Mouse (Mus musculus) CH12.LX (cell line): ENCODE results near the gene Camta1.

Experiments used
- CTCF ChIP-seq, 2 experiments: IDR thresholded peaks in 1 of 2; conservative IDR thresholded peaks in 1 of 2; 2 replicates each; pipeline ENCODE4 v1.5.1; 2011 to 2012; ENCODE audit warnings: low read depth in 2 of 2, low read length in 2 of 2, improper control_type of control experiment in 1 of 2, inconsistent platforms in 1 of 2, mild to moderate bottlenecking in 1 of 2, moderate library complexity in 1 of 2
- MAFK ChIP-seq: IDR thresholded peaks from 2 replicates; pipeline ENCODE4 v1.6.1; 2011; ENCODE audit warnings: low read length, improper control_type of control experiment; ENCODE audit not compliant: insufficient replicate concordance
- MAZ ChIP-seq: IDR thresholded peaks from 2 replicates; pipeline ENCODE4 v1.6.1; 2012; ENCODE audit warnings: low read depth, mild to moderate bottlenecking, inconsistent platforms, low read length, improper control_type of control experiment, moderate library complexity
- POLR2A ChIP-seq: IDR thresholded peaks from 2 replicates; pipeline ENCODE4 v1.6.1; 2011; ENCODE audit warnings: low read depth, mild to moderate bottlenecking, improper control_type of control experiment, low read length
- RCOR1 ChIP-seq: conservative IDR thresholded peaks from 2 replicates; pipeline ENCODE4 v1.6.1; 2012; ENCODE audit warnings: low read depth, mild to moderate bottlenecking, inconsistent platforms, low read length, improper control_type of control experiment
- USF1 ChIP-seq: IDR thresholded peaks from 2 replicates; pipeline ENCODE4 v1.6.1; 2014; ENCODE audit warnings: low read depth, mild to moderate bottlenecking, inconsistent platforms, low read length, improper control_type of control experiment
- ZNF384 ChIP-seq: IDR thresholded peaks from 2 replicates; pipeline ENCODE4 v1.6.1; 2012; ENCODE audit warnings: low read depth, low read length, improper control_type of control experiment, inconsistent platforms

GRCm38 (mm10) chr4:151346673-151347072 is 515.0 kb downstream of the Camta1 start:
- TF ChIP-seq USF1: no peak
- no peak for TF ChIP-seq POLR2A
- no peak for TF ChIP-seq RCOR1
- no peak for TF ChIP-seq MAZ
- no peak for TF ChIP-seq CTCF (conservative IDR thresholded peaks at IDR 0.05 in 1 of 2, IDR thresholded peaks at IDR 0.05 in 1 of 2; ENCODE audit: low read depth in 2 of 2, low read length in 2 of 2)
- TF ChIP-seq ZNF384: no peak
- no peak for TF ChIP-seq MAFK
